In the genomic region with DNA sequence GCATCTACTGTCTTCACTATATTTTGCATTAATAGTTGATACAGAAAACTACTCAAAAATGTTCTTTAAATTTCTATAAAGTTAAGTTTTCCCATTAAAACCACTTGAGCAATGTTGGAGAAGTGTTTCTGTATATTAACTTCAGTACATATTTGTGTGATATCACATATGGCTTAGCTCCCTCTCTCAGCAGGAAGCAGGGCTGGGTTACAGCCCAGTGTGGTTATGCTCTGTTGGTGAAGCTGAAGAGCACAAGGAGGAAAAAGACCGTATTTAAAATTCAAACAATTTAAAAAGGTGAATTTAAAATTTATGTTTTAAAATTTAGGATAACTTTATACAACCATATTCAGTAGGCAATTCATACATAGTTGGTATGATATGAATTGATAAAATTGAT, we compare ENCODE assay signal across 22 mouse cellular contexts. TPM values are rescaled to one million over a fixed set of nuclear protein-coding genes. Genes with fewer than 3 reads are reported as not detected.
DNase-seq lines count a peak whose midpoint lies in the region; ATAC-seq lines count a peak whose summit lies in the region.
"Had no signal": no experiment of that assay in that cellular context is flagged by ENCODE, and none has a peak within 500 bp of the region (broad histone marks: within the 10 kb centered on the region; RNA-seq: fewer than 3 reads in every experiment).

No protein-coding gene starts in this region.

- 85% methylated on average over 1 of the region's 1 CpGs for WGBS in midbrain, embryonic 13.5 days

- ATAC-seq in midbrain, embryonic 13.5 days, result no peak
- ATAC-seq: forebrain, embryonic 14.5 days; inflammation-experienced regulatory T-cells, adult 6 months had no signal

- DNase-seq in spleen, postnatal 36 days (ENCODE audit: low spot score in 2 of 2), result peak; percentile 62 to 66
- no peak for DNase-seq in spleen, postnatal 4 days (ENCODE audit: low spot score in 2 of 2)
- peak; percentile 63 for DNase-seq in cerebellum, adult 11-12 months
- DNase-seq in cerebellum, postnatal 25 days, result peak; percentile 69 to 81
- peak; percentile 65 for DNase-seq in splenic B cell, adult 2 months (ENCODE audit: low read depth, low spot score)
- no peak for DNase-seq in embryo, embryonic 9.5 days (ENCODE audit: extremely low spot score)
- DNase-seq in Muller cell, postnatal 12 days (ENCODE audit: inconsistent ontology term), result no peak
- DNase-seq: adrenal gland, postnatal 25 days; gastrocnemius, adult 2 months; heart, adult 11 months; kidney, adult 8-10 months; kidney, postnatal 36 days; lung, postnatal 10 days; right cerebral cortex, postnatal 4 days had no signal

- H3K27ac ChIP-seq in midbrain, embryonic 13.5 days, result no peak overlapping the region
- H3K27ac ChIP-seq: gastrocnemius, adult 2 months; heart, embryonic 15.5 days; limb, embryonic 15.5 days; midbrain, embryonic 10.5 days; stomach, embryonic 15.5 days had no signal

- H3K9me3 ChIP-seq in midbrain, embryonic 13.5 days, result no peaks in the 10 kb centered on the region
- H3K9me3 ChIP-seq: heart, embryonic 15.5 days; limb, embryonic 15.5 days; midbrain, embryonic 10.5 days; stomach, embryonic 15.5 days had no signal

- H3K4me3 ChIP-seq in midbrain, embryonic 13.5 days (replicated peaks), result no peak overlapping the region
- H3K4me3 ChIP-seq: erythroblast, embryonic 14.5 days; gastrocnemius, adult 2 months; heart, embryonic 15.5 days; limb, embryonic 15.5 days; midbrain, embryonic 10.5 days; stomach, embryonic 15.5 days had no signal

- H3K4me2 ChIP-seq in midbrain, embryonic 13.5 days (replicated peaks), result no peak overlapping the region
- H3K4me2 ChIP-seq: heart, embryonic 15.5 days; limb, embryonic 15.5 days; stomach, embryonic 15.5 days had no signal

- H3K9ac ChIP-seq in midbrain, embryonic 13.5 days (replicated peaks), result no peak overlapping the region
- H3K9ac ChIP-seq: heart, embryonic 15.5 days; limb, embryonic 15.5 days; stomach, embryonic 15.5 days had no signal

- H3K36me3 ChIP-seq in splenic B cell, adult 2 months (ENCODE audit: control insufficient read depth, insufficient read depth, low read length, poor library complexity, severe bottlenecking), result no peaks in the 10 kb centered on the region
- H3K36me3 ChIP-seq in midbrain, embryonic 13.5 days, result no peaks in the 10 kb centered on the region
- H3K36me3 ChIP-seq: heart, embryonic 15.5 days; limb, embryonic 15.5 days; midbrain, embryonic 10.5 days; stomach, embryonic 15.5 days had no signal

- H3K27me3 ChIP-seq in splenic B cell, adult 2 months (ENCODE audit: control insufficient read depth, insufficient read depth, low read length, poor library complexity, severe bottlenecking), result no peaks in the 10 kb centered on the region
- H3K27me3 ChIP-seq in midbrain, embryonic 13.5 days, result no peaks in the 10 kb centered on the region
- H3K27me3 ChIP-seq: heart, embryonic 15.5 days; limb, embryonic 15.5 days; stomach, embryonic 15.5 days had no signal

- H3K4me1 ChIP-seq in midbrain, embryonic 13.5 days (replicated peaks), result 0 out of 2 replicates have a peak, but pooled peaks cover 3% of the 10 kb centered on the region
- H3K4me1 ChIP-seq: stomach, embryonic 15.5 days had no signal

RNA-seq across cellular contexts. Expression of a gene that starts 12.8 kb away (rescaled TPM):
- 111 and 117 TPM in 2 replicates for polyA plus RNA-seq in midbrain, embryonic 13.5 days (2015; fragmentation: Nextera tagmentation; extraction: Ambion mirVana)

Comparison
In these comparisons a context has a peak if more than half of its experiments do, and no peak if none do; other contexts are left out.
1. DNase-seq: peak in spleen, postnatal 36 days (2 of 2), cerebellum, adult 11-12 months (single experiment), cerebellum, postnatal 25 days (2 of 2) and splenic B cell, adult 2 months (single experiment); none in spleen, postnatal 4 days (0 of 2), embryo, embryonic 9.5 days (single experiment) and Muller cell, postnatal 12 days (single experiment).